Mouse (Mus musculus): ENCODE data around the gene Tns2. TPM values are rescaled to one million over a fixed set of nuclear protein-coding genes. Genes with fewer than 3 reads are reported as not detected.

Tns2 gene
- total and polyA plus RNA-seq, 3 experiments: 114 to 184 (median 130) TPM

- intact Hi-C loops (cut with DNase I): loop anchor here (1.0 to 2.0 kb wide), 4 partner anchors 30 to 158 kb away; no protein-coding TSS in a partner anchor
- DNase-seq: peak; percentile 46 to 54
- Histone ChIP-seq H3K9ac (ENCODE audit: low read depth, low read length) (no peak overlapping the region), H3K79me2 (replicated peaks; ENCODE audit: control insufficient read depth, insufficient read depth, low read length) (no peaks in the 10 kb centered on the region), H3K4me3 (no peak overlapping the region), H3K4me1 (ENCODE audit: control insufficient read depth, insufficient read depth, low read length) (peaks cover 10% of the 10 kb centered on the region), H3K27ac (no peak overlapping the region), H3K27me3 (ENCODE audit: control insufficient read depth, insufficient read depth, low read length) (no peaks in the 10 kb centered on the region), H3K36me3 (ENCODE audit: control insufficient read depth, insufficient read depth, low read length) (no peaks in the 10 kb centered on the region)
- TF ChIP-seq POLR2A (IDR thresholded peaks at IDR 0.05; ENCODE audit: insufficient read depth, low read depth, low read length): no peak
- peak; percentile 79 for TF ChIP-seq CTCF (IDR thresholded peaks at IDR 0.05)
- TF ChIP-seq EP300 (IDR thresholded peaks at IDR 0.05; ENCODE audit: insufficient read depth, low read depth, low read length): 0 out of 2 replicates have a peak, but pooled peaks have one; percentile 34
- WGBS: 0% methylated on average over 1 of the region's 1 CpGs
Observed at GRCm38 (mm10) chr15:102146882-102147281, 46.7 kb downstream of the Tns2 start.

GRCm38 (mm10) chr15:102147674-102148402 lies 47.6 kb downstream of the Tns2 start:
- Histone ChIP-seq H3K9ac (ENCODE audit: low read depth, low read length) (no peak overlapping the region), H3K36me3 (ENCODE audit: control insufficient read depth, insufficient read depth, low read length) (no peaks in the 10 kb centered on the region), H3K27ac (no peak overlapping the region), H3K27me3 (ENCODE audit: control insufficient read depth, insufficient read depth, low read length) (no peaks in the 10 kb centered on the region), H3K4me1 (ENCODE audit: control insufficient read depth, insufficient read depth, low read length) (peaks cover 10% of the 10 kb centered on the region), H3K4me3 (no peak overlapping the region), H3K79me2 (replicated peaks; ENCODE audit: control insufficient read depth, insufficient read depth, low read length) (no peaks in the 10 kb centered on the region)
- intact Hi-C loops (cut with DNase I): loop anchor here (1.0 to 2.0 kb wide), 4 partner anchors 31 to 159 kb away; no protein-coding TSS in a partner anchor
- DNase-seq: peak in 1 of 2 experiments; percentile 18
- WGBS: 49% methylated on average over 16 of the region's 16 CpGs
- TF ChIP-seq EP300 (IDR thresholded peaks at IDR 0.05; ENCODE audit: insufficient read depth, low read depth, low read length): no peak
- TF ChIP-seq POLR2A (IDR thresholded peaks at IDR 0.05; ENCODE audit: insufficient read depth, low read depth, low read length): no peak
- no peak for TF ChIP-seq CTCF (IDR thresholded peaks at IDR 0.05)

GRCm38 (mm10) chr15:102149561-102149960 lies 49.3 kb downstream of the Tns2 start:
- WGBS: 89% methylated on average over 4 of the region's 4 CpGs
- peaks cover 10% of the 10 kb centered on the region for H3K4me1 ChIP-seq (ENCODE audit: control insufficient read depth, insufficient read depth, low read length)
- H3K36me3 ChIP-seq (ENCODE audit: control insufficient read depth, insufficient read depth, low read length): no peaks in the 10 kb centered on the region
- TF ChIP-seq EP300 (IDR thresholded peaks at IDR 0.05; ENCODE audit: insufficient read depth, low read depth, low read length) (no peak), POLR2A (IDR thresholded peaks at IDR 0.05; ENCODE audit: insufficient read depth, low read depth, low read length) (no peak), CTCF (IDR thresholded peaks at IDR 0.05) (no peak)
- H3K27me3 ChIP-seq (ENCODE audit: control insufficient read depth, insufficient read depth, low read length): no peaks in the 10 kb centered on the region
- H3K9ac ChIP-seq (ENCODE audit: low read depth, low read length): no peak overlapping the region
- no peaks in the 10 kb centered on the region for H3K79me2 ChIP-seq (replicated peaks; ENCODE audit: control insufficient read depth, insufficient read depth, low read length)
- intact Hi-C loops (cut with DNase I): no loop called here
- peak in 1 of 2 experiments; percentile 12 for DNase-seq
- no peak overlapping the region for H3K4me3 ChIP-seq
- no peak overlapping the region for H3K27ac ChIP-seq

- DNase-seq: peak; percentile 56 to 58
- no peak within 1 kb of the TSS for H3K4me3 ChIP-seq
- H3K9ac ChIP-seq (ENCODE audit: low read depth, low read length): peak within 1 kb of the TSS; percentile 8; the same call in 1 of the 2 replicates
- TF ChIP-seq EP300 (IDR thresholded peaks at IDR 0.05; ENCODE audit: insufficient read depth, low read depth, low read length): no peak
- 0 out of 2 replicates have a peak, but pooled peaks have one; percentile 28 for TF ChIP-seq POLR2A (IDR thresholded peaks at IDR 0.05; ENCODE audit: insufficient read depth, low read depth, low read length)
- no peak for TF ChIP-seq CTCF (IDR thresholded peaks at IDR 0.05)
- intact Hi-C loops (cut with DNase I): no loop called here
- no peaks in the 10 kb centered on the region for H3K27me3 ChIP-seq (ENCODE audit: control insufficient read depth, insufficient read depth, low read length)
- peaks cover 10% of the 10 kb centered on the region for H3K4me1 ChIP-seq (ENCODE audit: control insufficient read depth, insufficient read depth, low read length)
- H3K27ac ChIP-seq: peak within 1 kb of the TSS; percentile 15; the same call in 1 of the 2 replicates
- no peaks in the 10 kb centered on the region for H3K79me2 ChIP-seq (replicated peaks; ENCODE audit: control insufficient read depth, insufficient read depth, low read length)
- no peaks in the 10 kb centered on the region for H3K36me3 ChIP-seq (ENCODE audit: control insufficient read depth, insufficient read depth, low read length)
- 31% methylated on average over 20 of the region's 20 CpGs for WGBS
Observed at GRCm38 (mm10) chr15:102150301-102151135, 50.3 kb downstream of the Tns2 start, which contains the start of gene Soat2. Soat2 (plus strand) TSS chr15:102150526.

GRCm38 (mm10) chr15:102152646-102153045 lies 52.4 kb downstream of the Tns2 start:
- no peaks in the 10 kb centered on the region for H3K27me3 ChIP-seq (ENCODE audit: control insufficient read depth, insufficient read depth, low read length)
- H3K9ac ChIP-seq (ENCODE audit: low read depth, low read length): no peak overlapping the region
- no peak for DNase-seq
- no peaks in the 10 kb centered on the region for H3K36me3 ChIP-seq (ENCODE audit: control insufficient read depth, insufficient read depth, low read length)
- no peak overlapping the region for H3K27ac ChIP-seq
- no peak overlapping the region for H3K4me3 ChIP-seq
- 62% methylated on average over 4 of the region's 4 CpGs for whole genome bisulfite sequencing
- intact Hi-C loops (cut with DNase I): no loop called here
- peaks cover 7% of the 10 kb centered on the region for H3K4me1 ChIP-seq (ENCODE audit: control insufficient read depth, insufficient read depth, low read length)
- H3K79me2 ChIP-seq (replicated peaks; ENCODE audit: control insufficient read depth, insufficient read depth, low read length): no peaks in the 10 kb centered on the region
- TF ChIP-seq CTCF (IDR thresholded peaks at IDR 0.05): no peak
- no peak for TF ChIP-seq POLR2A (IDR thresholded peaks at IDR 0.05; ENCODE audit: insufficient read depth, low read depth, low read length)
- TF ChIP-seq EP300 (IDR thresholded peaks at IDR 0.05; ENCODE audit: insufficient read depth, low read depth, low read length): no peak
